Mouse (Mus musculus): ENCODE data around the gene Mgmt. TPM values are rescaled to one million over a fixed set of nuclear protein-coding genes. Genes with fewer than 3 reads are reported as not detected.

Mgmt gene
- total and polyA plus RNA-seq, 3 experiments = not detected

GRCm38 (mm10) chr7:137030789-137031188 lies 136.4 kb downstream of the Mgmt start:
- Histone ChIP-seq H3K27ac (ENCODE audit: control insufficient read depth, low read depth, low read length) (no peak overlapping the region), H3K4me1 (ENCODE audit: control insufficient read depth in 1 of 2, insufficient read depth in 2 of 2, low read length in 2 of 2) (no peaks in the 10 kb centered on the region), H3K9ac (ENCODE audit: control insufficient read depth, low read depth, low read length, poor library complexity, severe bottlenecking) (no peak overlapping the region), H3K4me3 (ENCODE audit: control insufficient read depth in 1 of 2, insufficient read depth in 1 of 2, low read depth in 2 of 2, low read length in 2 of 2) (no peak overlapping the region), H3K9me3 (replicated peaks; ENCODE audit: insufficient read depth, low read length) (no peaks in the 10 kb centered on the region), H3K79me2 (ENCODE audit: control insufficient read depth, insufficient read depth, low read length, poor library complexity) (no peaks in the 10 kb centered on the region), H3K36me3 (ENCODE audit: control insufficient read depth in 1 of 2, insufficient read depth in 2 of 2, low read length in 2 of 2) (no peaks in the 10 kb centered on the region), H3K27me3 (ENCODE audit: control insufficient read depth in 1 of 2, insufficient read depth in 2 of 2, low read length in 2 of 2) (no peaks in the 10 kb centered on the region)
- DNase-seq (ENCODE audit: low read depth, low spot score) = no peak
- no peak for TF ChIP-seq MAX (IDR thresholded peaks at IDR 0.05; ENCODE audit: low read length)

GRCm38 (mm10) chr7:137033177-137033576 lies 138.8 kb downstream of the Mgmt start:
- Histone ChIP-seq H3K79me2 (ENCODE audit: control insufficient read depth, insufficient read depth, low read length, poor library complexity) (no peaks in the 10 kb centered on the region), H3K9me3 (replicated peaks; ENCODE audit: insufficient read depth, low read length) (no peaks in the 10 kb centered on the region), H3K27me3 (ENCODE audit: control insufficient read depth in 1 of 2, insufficient read depth in 2 of 2, low read length in 2 of 2) (no peaks in the 10 kb centered on the region), H3K9ac (ENCODE audit: control insufficient read depth, low read depth, low read length, poor library complexity, severe bottlenecking) (no peak overlapping the region), H3K27ac (ENCODE audit: control insufficient read depth, low read depth, low read length) (no peak overlapping the region), H3K4me3 (ENCODE audit: control insufficient read depth in 1 of 2, insufficient read depth in 1 of 2, low read depth in 2 of 2, low read length in 2 of 2) (no peak overlapping the region), H3K36me3 (ENCODE audit: control insufficient read depth in 1 of 2, insufficient read depth in 2 of 2, low read length in 2 of 2) (no peaks in the 10 kb centered on the region), H3K4me1 (ENCODE audit: control insufficient read depth in 1 of 2, insufficient read depth in 2 of 2, low read length in 2 of 2) (no peaks in the 10 kb centered on the region)
- TF ChIP-seq MAX (IDR thresholded peaks at IDR 0.05; ENCODE audit: low read length) (no peak), EP300 (IDR thresholded peaks at IDR 0.05; ENCODE audit: low read depth in 1 of 2, low read length in 2 of 2) (no peak), NRF1 (IDR thresholded peaks at IDR 0.05; ENCODE audit: insufficient read depth, low read depth, low read length, poor library complexity, severe bottlenecking) (no peak), MYB (IDR thresholded peaks at IDR 0.05; ENCODE audit: low read depth, low read length) (no peak), MXI1 (IDR thresholded peaks at IDR 0.05; ENCODE audit: low read depth, low read length) (no peak), MYC (IDR thresholded peaks at IDR 0.05; ENCODE audit: low read depth, low read length) (no peak), MEF2A (IDR thresholded peaks at IDR 0.05; ENCODE audit: extremely low read depth, insufficient replicate concordance, low read depth, low read length, poor library complexity, severe bottlenecking) (no peak), ZMIZ1 (IDR thresholded peaks at IDR 0.05; ENCODE audit: low read depth, low read length) (no peak)
- no peak for DNase-seq (ENCODE audit: low read depth, low spot score)

- Histone ChIP-seq H3K27me3 (ENCODE audit: control insufficient read depth in 1 of 2, insufficient read depth in 2 of 2, low read length in 2 of 2) (no peaks in the 10 kb centered on the region), H3K4me1 (ENCODE audit: control insufficient read depth in 1 of 2, insufficient read depth in 2 of 2, low read length in 2 of 2) (no peaks in the 10 kb centered on the region), H3K4me3 (ENCODE audit: control insufficient read depth in 1 of 2, insufficient read depth in 1 of 2, low read depth in 2 of 2, low read length in 2 of 2) (no peak overlapping the region), H3K9ac (ENCODE audit: control insufficient read depth, low read depth, low read length, poor library complexity, severe bottlenecking) (no peak overlapping the region), H3K27ac (ENCODE audit: control insufficient read depth, low read depth, low read length) (no peak overlapping the region), H3K79me2 (ENCODE audit: control insufficient read depth, insufficient read depth, low read length, poor library complexity) (no peaks in the 10 kb centered on the region), H3K9me3 (replicated peaks; ENCODE audit: insufficient read depth, low read length) (no peaks in the 10 kb centered on the region), H3K36me3 (ENCODE audit: control insufficient read depth in 1 of 2, insufficient read depth in 2 of 2, low read length in 2 of 2) (no peaks in the 10 kb centered on the region)
- TF ChIP-seq JUND (IDR thresholded peaks at IDR 0.05; ENCODE audit: low read depth, low read length) (no peak), RAD21 (IDR thresholded peaks at IDR 0.05; ENCODE audit: low read depth, low read length) (no peak), GABPA (IDR thresholded peaks at IDR 0.05; ENCODE audit: low read depth, low read length) (no peak), POLR2AphosphoS2 (IDR thresholded peaks at IDR 0.05; ENCODE audit: low read length) (no peak), CTCF (IDR thresholded peaks at IDR 0.05 in 2 of 3, conservative IDR thresholded peaks at IDR 0.05 in 1 of 3; ENCODE audit: control insufficient read depth in 1 of 3, insufficient read depth in 1 of 3, low read depth in 2 of 3, low read length in 3 of 3, poor library complexity in 1 of 3, severe bottlenecking in 1 of 3) (no peak), ZC3H11A (IDR thresholded peaks at IDR 0.05; ENCODE audit: low read depth, low read length) (no peak), MYB (IDR thresholded peaks at IDR 0.05; ENCODE audit: low read depth, low read length) (no peak), SIN3A (IDR thresholded peaks at IDR 0.05; ENCODE audit: low read length) (no peak), E2F4 (IDR thresholded peaks at IDR 0.05; ENCODE audit: borderline replicate concordance, low read depth, low read length) (no peak), CHD2 (IDR thresholded peaks at IDR 0.05; ENCODE audit: low read length) (no peak), ZMIZ1 (IDR thresholded peaks at IDR 0.05; ENCODE audit: low read depth, low read length) (no peak), ZNF384 (IDR thresholded peaks at IDR 0.05; ENCODE audit: low read depth, low read length) (no peak), TBP (IDR thresholded peaks at IDR 0.05; ENCODE audit: low read depth, low read length) (no peak), CHD1 (IDR thresholded peaks at IDR 0.05; ENCODE audit: low read depth, low read length) (no peak), TAL1 (IDR thresholded peaks at IDR 0.05; ENCODE audit: low read length) (no peak), UBTF (IDR thresholded peaks at IDR 0.05; ENCODE audit: borderline replicate concordance, insufficient read depth, low read depth, low read length) (no peak), POLR2A (IDR thresholded peaks at IDR 0.05; ENCODE audit: control insufficient read depth in 1 of 2, insufficient read depth in 1 of 2, low read depth in 1 of 2, low read length in 2 of 2, poor library complexity in 1 of 2) (no peak)
- DNase-seq (ENCODE audit: low read depth, low spot score) = no peak
These were observed 140.6 kb downstream of the Mgmt start for GRCm38 (mm10) chr7:137034986-137035385.
